Mouse (Mus musculus): ENCODE results near the gene Gm21818. TPM values are rescaled to one million over a fixed set of nuclear protein-coding genes. Genes with fewer than 3 reads are reported as not detected.

Gm21818 gene
- polyA plus RNA-seq, 1 experiment from 2014 or later: not detected

Other genes starting within 250 kb of the Gm21818 start
- gene Gm21761, start 243.2 kb upstream of the Gm21818 start, polyA plus RNA-seq (2015; fragmentation: Nextera tagmentation; extraction: Ambion mirVana): not detected in 2 replicates
- gene B020031M17Rik, start 221.6 kb upstream of the Gm21818 start, polyA plus RNA-seq (2015; fragmentation: Nextera tagmentation; extraction: Ambion mirVana): not detected in 2 replicates
- not detected in 2 replicates for gene Gm36079, start 145.4 kb upstream of the Gm21818 start, polyA plus RNA-seq (2015; fragmentation: Nextera tagmentation; extraction: Ambion mirVana)
- 0.24 TPM in 1 of 2 replicates, not detected in the other for gene Gm21188, start 120.2 kb upstream of the Gm21818 start, polyA plus RNA-seq (2015; fragmentation: Nextera tagmentation; extraction: Ambion mirVana)
- not detected in 2 replicates for gene Gm20767, start 32.2 kb upstream of the Gm21818 start, polyA plus RNA-seq (2015; fragmentation: Nextera tagmentation; extraction: Ambion mirVana)
- gene Gm21762, start 43.5 kb downstream of the Gm21818 start, polyA plus RNA-seq (2015; fragmentation: Nextera tagmentation; extraction: Ambion mirVana): not detected in 2 replicates
- gene Gm21731, start 66.7 kb downstream of the Gm21818 start, polyA plus RNA-seq (2015; fragmentation: Nextera tagmentation; extraction: Ambion mirVana): not detected in 2 replicates
- not detected in 2 replicates for gene AF067061, start 90.7 kb downstream of the Gm21818 start, polyA plus RNA-seq (2015; fragmentation: Nextera tagmentation; extraction: Ambion mirVana)
- 0.37 TPM in 1 of 2 replicates, not detected in the other for gene BC147527, start 128.0 kb downstream of the Gm21818 start, polyA plus RNA-seq (2015; fragmentation: Nextera tagmentation; extraction: Ambion mirVana)
- not detected in 2 replicates for gene Tcstv3, start 144.4 kb downstream of the Gm21818 start, polyA plus RNA-seq (2015; fragmentation: Nextera tagmentation; extraction: Ambion mirVana)

All from hindbrain, embryonic 15.5 days (tissue).